ENCODE assay signal across 21 mouse cellular contexts in genomic region chr14:104688440-104688839, GRCm38 (mm10).
DNase-seq lines count a peak whose midpoint lies in the region; ATAC-seq lines count a peak whose summit lies in the region.
"Had no signal": no experiment of that assay in that cellular context is flagged by ENCODE, and none has a peak within 500 bp of the region (broad histone marks: within the 10 kb centered on the region; RNA-seq: fewer than 3 reads in every experiment).

No protein-coding gene starts in this region.

- WGBS in hindbrain, embryonic 16.5 days, result 62% methylated on average over 3 of the region's 3 CpGs
- WGBS in hindbrain, embryonic 12.5 days, result 88% methylated on average over 3 of the region's 3 CpGs

- no peaks in the 10 kb centered on the region for H3K4me1 ChIP-seq in hindbrain, embryonic 16.5 days (ENCODE audit: control insufficient read depth, insufficient read depth, low read depth, low read length)
- no peaks in the 10 kb centered on the region for H3K4me1 ChIP-seq in hindbrain, embryonic 12.5 days
- H3K4me1 ChIP-seq: embryonic facial prominence, embryonic 13.5 days; embryonic facial prominence, embryonic 15.5 days; forebrain, embryonic 10.5 days; forebrain, embryonic 12.5 days had no signal

- no peak for ATAC-seq in cerebellum, adult (ENCODE audit: insufficient number of reproducible peaks, low FRiP score, low TSS enrichment)
- ATAC-seq in hindbrain, embryonic 16.5 days, result peak; percentile 74; the same call in 1 of the 2 replicates
- no peak for ATAC-seq in hindbrain, embryonic 12.5 days (ENCODE audit: low FRiP score)
- ATAC-seq: forebrain, embryonic 14.5 days; forebrain, embryonic 16.5 days had no signal

- no peaks in the 10 kb centered on the region for H3K9me3 ChIP-seq in hindbrain, embryonic 16.5 days (ENCODE audit: control insufficient read depth, low read length)
- H3K9me3 ChIP-seq in hindbrain, embryonic 12.5 days (replicated peaks), result no peaks in the 10 kb centered on the region
- H3K9me3 ChIP-seq: embryonic facial prominence, embryonic 13.5 days; embryonic facial prominence, embryonic 15.5 days; forebrain, embryonic 10.5 days; forebrain, embryonic 12.5 days had no signal

- H3K27me3 ChIP-seq in hindbrain, embryonic 16.5 days (replicated peaks; ENCODE audit: control insufficient read depth, insufficient read depth, low read length), result no peaks in the 10 kb centered on the region
- H3K27me3 ChIP-seq in hindbrain, embryonic 12.5 days, result no peaks in the 10 kb centered on the region
- H3K27me3 ChIP-seq: embryonic facial prominence, embryonic 13.5 days; embryonic facial prominence, embryonic 15.5 days; forebrain, embryonic 12.5 days had no signal

- H3K36me3 ChIP-seq in hindbrain, embryonic 16.5 days (ENCODE audit: control insufficient read depth, insufficient read depth, low read length), result no peaks in the 10 kb centered on the region
- no peaks in the 10 kb centered on the region for H3K36me3 ChIP-seq in hindbrain, embryonic 12.5 days
- H3K36me3 ChIP-seq: embryonic facial prominence, embryonic 13.5 days; embryonic facial prominence, embryonic 15.5 days; forebrain, embryonic 10.5 days; forebrain, embryonic 12.5 days had no signal

- intact Hi-C loops in left cerebral cortex, postnatal 4 days (cut with DNase I), result no loop called here

- H3K4me2 ChIP-seq in hindbrain, embryonic 16.5 days (ENCODE audit: low read length), result no peak overlapping the region
- H3K4me2 ChIP-seq in hindbrain, embryonic 12.5 days (replicated peaks), result no peak overlapping the region
- H3K4me2 ChIP-seq: embryonic facial prominence, embryonic 13.5 days; embryonic facial prominence, embryonic 15.5 days; forebrain, embryonic 12.5 days had no signal

- no peak overlapping the region for H3K9ac ChIP-seq in hindbrain, embryonic 16.5 days (ENCODE audit: low read depth, low read length)
- no peak overlapping the region for H3K9ac ChIP-seq in hindbrain, embryonic 12.5 days
- H3K9ac ChIP-seq: embryonic facial prominence, embryonic 13.5 days; embryonic facial prominence, embryonic 15.5 days; forebrain, embryonic 12.5 days had no signal

- H3K27ac ChIP-seq in hindbrain, embryonic 16.5 days (ENCODE audit: low read depth, low read length), result no peak overlapping the region
- no peak overlapping the region for H3K27ac ChIP-seq in hindbrain, embryonic 12.5 days
- H3K27ac ChIP-seq: embryonic facial prominence, embryonic 13.5 days; embryonic facial prominence, embryonic 15.5 days; forebrain, embryonic 10.5 days; forebrain, embryonic 12.5 days had no signal

- no peak overlapping the region for H3K4me3 ChIP-seq in hindbrain, embryonic 16.5 days (ENCODE audit: low read length)
- no peak overlapping the region for H3K4me3 ChIP-seq in hindbrain, embryonic 12.5 days
- H3K4me3 ChIP-seq: embryonic facial prominence, embryonic 13.5 days; embryonic facial prominence, embryonic 15.5 days; erythroblast, embryonic 14.5 days; forebrain, embryonic 10.5 days; forebrain, embryonic 12.5 days had no signal

- DNase-seq in cerebellum, postnatal 14 days, result peak; percentile 28 to 50
- DNase-seq in left cerebral cortex, postnatal 4 days, result peak; percentile 50
- DNase-seq in left cerebral cortex, adult 18-20 months (ENCODE audit: low spot score in 2 of 2), result no peak
- DNase-seq: adrenal gland, adult 2 months; adrenal gland, postnatal 10 days; adrenal gland, postnatal 25 days; cerebellum, adult 11-12 months; cerebellum, adult 2 months; cerebellum, adult 9-10 months; cerebellum, postnatal 36 days; embryo, embryonic 11 days had no signal

Comparison
In these comparisons a context has a peak if more than half of its experiments do, and no peak if none do; other contexts are left out.
1. DNase-seq: peak in cerebellum, postnatal 14 days (2 of 2) and left cerebral cortex, postnatal 4 days (single experiment); none in left cerebral cortex, adult 18-20 months (0 of 2).